Mouse (Mus musculus) G1E-ER4 (cell line): Measurements from ENCODE around the gene 4933416C03Rik. TPM values are rescaled to one million over a fixed set of nuclear protein-coding genes. Genes with fewer than 3 reads are reported as not detected.

Source experiments
- GATA1 ChIP-seq: IDR thresholded peaks from one replicate; pipeline ENCODE4 v1.8.0; 2012; ENCODE audit warnings: low read length, inconsistent platforms
- polyA plus RNA-seq: library from polyadenylated mRNA; stranded (reverse); fragments of >175 nt; gene quantifications from 2 replicates; pipeline ENCODE4 v1.2.3, GENCODE M21; 2012

Gene 4933416C03Rik
- polyA plus RNA-seq, 1 experiment, result not detected

GRCm38 (mm10) chr10:116108730-116109129 lies 5.0 kb downstream of the 4933416C03Rik start:
- no peak for TF ChIP-seq GATA1

GRCm38 (mm10) chr10:116108176-116108575 lies 5.5 kb downstream of the 4933416C03Rik start:
- TF ChIP-seq GATA1, result no peak

GRCm38 (mm10) chr10:116098470-116098869 lies 15.2 kb downstream of the 4933416C03Rik start:
- TF ChIP-seq GATA1, result no peak

GRCm38 (mm10) chr10:116096466-116096865 lies 17.3 kb downstream of the 4933416C03Rik start:
- TF ChIP-seq GATA1, result no peak

GRCm38 (mm10) chr10:116083965-116084364 lies 29.8 kb downstream of the 4933416C03Rik start:
- TF ChIP-seq GATA1, result no peak

- no peak for TF ChIP-seq GATA1
These were observed 32.9 kb downstream of the 4933416C03Rik start for GRCm38 (mm10) chr10:116080841-116081240.

GRCm38 (mm10) chr10:116079396-116079795 lies 34.3 kb downstream of the 4933416C03Rik start:
- no peak for TF ChIP-seq GATA1

- TF ChIP-seq GATA1, result no peak
These were observed 35.1 kb downstream of the 4933416C03Rik start for GRCm38 (mm10) chr10:116078636-116079035.

- no peak for TF ChIP-seq GATA1
These were observed 37.8 kb downstream of the 4933416C03Rik start for GRCm38 (mm10) chr10:116075954-116076353.

Other genes starting within 250 kb of the 4933416C03Rik start
- not detected in 2 replicates for gene Ptprr, start 95.7 kb downstream of the 4933416C03Rik start, polyA plus RNA-seq
- not detected in 2 replicates for gene Ptprb, start 161.6 kb upstream of the 4933416C03Rik start, polyA plus RNA-seq